Mouse (Mus musculus) liver, embryonic 14.5 days (tissue): ENCODE data around the gene Tunar. TPM values are rescaled to one million over a fixed set of nuclear protein-coding genes. Genes with fewer than 3 reads are reported as not detected.

ENCODE experiments used
- ATAC-seq: fragments of 200-750 bp; cut with Nextera tagmentation; 2 replicates; pipeline ENCODE4 v1.8.0; 2017; ENCODE audit warnings: moderate number of reproducible peaks, mild to moderate bottlenecking, moderate library complexity; ENCODE audit not compliant: insufficient read depth
- DNase-seq, 3 experiments: peaks; one replicate each; pipeline ENCODE4 v3.0.0-alpha.2; 2012 to 2013; ENCODE audit warnings: low read depth in 3 of 3, low spot score in 3 of 3
- H3K27ac ChIP-seq: fragments of 300-500 bp; sonication (generic); 2 replicates; pipeline ENCODE4 v1.5.1; 2014; ENCODE audit warnings: moderate library complexity, mild to moderate bottlenecking, control low read depth, inconsistent platforms
- H3K27me3 ChIP-seq: fragments of 300-500 bp; sonication (generic); 2 replicates; pipeline ENCODE4 v1.6.1; 2014; ENCODE audit warnings: mild to moderate bottlenecking, low read length, moderate library complexity; ENCODE audit not compliant: control insufficient read depth, insufficient read depth
- H3K36me3 ChIP-seq: fragments of 300-500 bp; sonication (generic); replicated peaks from 2 replicates; pipeline ENCODE4 v1.6.1; 2014; ENCODE audit warnings: low read depth; ENCODE audit not compliant: control insufficient read depth, insufficient read depth
- H3K4me1 ChIP-seq, 2 experiments: fragments of 200-500 bp in 1 of 2; fragments of 300-500 bp in 1 of 2; sonication (generic) in 1 of 2; replicated peaks; 2 replicates each; pipeline ENCODE4 v1.6.1; 2012 to 2014; ENCODE audit warnings: antibody characterized with exemption in 1 of 2, inconsistent platforms in 1 of 2, low read length in 1 of 2; ENCODE audit not compliant: control insufficient read depth in 2 of 2, insufficient read depth in 2 of 2
- H3K4me2 ChIP-seq: fragments of 300-500 bp; sonication (generic); 2 replicates; pipeline ENCODE4 v1.6.1; 2014; ENCODE audit warnings: low read depth, mild to moderate bottlenecking, control low read depth, moderate library complexity
- H3K4me3 ChIP-seq, 2 experiments: fragments of 200-500 bp in 1 of 2; fragments of 300-500 bp in 1 of 2; sonication (generic) in 1 of 2; 2 replicates each; pipeline ENCODE4 v1.5.1; 2012 to 2014; ENCODE audit warnings: low read depth in 2 of 2, low read length in 2 of 2, mild to moderate bottlenecking in 2 of 2, control low read depth in 1 of 2, inconsistent platforms in 1 of 2, moderate library complexity in 1 of 2; ENCODE audit not compliant: insufficient read depth in 1 of 2
- H3K9ac ChIP-seq: fragments of 300-500 bp; sonication (generic); replicated peaks from 2 replicates; pipeline ENCODE4 v1.6.1; 2014; ENCODE audit warnings: mild to moderate bottlenecking, control low read depth, moderate library complexity
- H3K9me3 ChIP-seq: fragments of 300-500 bp; sonication (generic); 2 replicates; pipeline ENCODE4 v1.6.1; 2016; ENCODE audit warnings: low read length, mixed read lengths; ENCODE audit not compliant: control insufficient read depth
- CTCF ChIP-seq: IDR thresholded peaks from 2 replicates; pipeline ENCODE4 v1.5.1; 2016; ENCODE audit warnings: antibody characterized with exemption, low read depth, control low read depth
- EP300 ChIP-seq: IDR thresholded peaks from 2 replicates; pipeline ENCODE4 v1.6.1; 2016; ENCODE audit warnings: antibody characterized with exemption, low read depth
- WGBS: fragments of 180-500 bp; shearing (Covaris S2); extraction: QIAGEN DNeasy Blood & Tissue Kit; methylation state at CpG from one replicate; pipeline ENCODE4 v1.1.7; 2014; ENCODE audit not compliant: insufficient replicate concordance; 5-methylcytosine and 5-hydroxymethylcytosine counted together
- polyA plus RNA-seq, 2 experiments: library from polyadenylated mRNA; depleted of rRNA in 1 of 2; stranded (reverse) in 1 of 2; unstranded in 1 of 2; fragments of >200 nt; fragmentation: Nextera tagmentation in 1 of 2; extraction: Ambion mirVana in 1 of 2; gene quantifications; 2 replicates each; pipeline versions ENCODE4 v1.2.1 to v1.2.3; 2012 to 2014

Gene Tunar
- polyA plus RNA-seq, 2 experiments = not detected

DNA sequence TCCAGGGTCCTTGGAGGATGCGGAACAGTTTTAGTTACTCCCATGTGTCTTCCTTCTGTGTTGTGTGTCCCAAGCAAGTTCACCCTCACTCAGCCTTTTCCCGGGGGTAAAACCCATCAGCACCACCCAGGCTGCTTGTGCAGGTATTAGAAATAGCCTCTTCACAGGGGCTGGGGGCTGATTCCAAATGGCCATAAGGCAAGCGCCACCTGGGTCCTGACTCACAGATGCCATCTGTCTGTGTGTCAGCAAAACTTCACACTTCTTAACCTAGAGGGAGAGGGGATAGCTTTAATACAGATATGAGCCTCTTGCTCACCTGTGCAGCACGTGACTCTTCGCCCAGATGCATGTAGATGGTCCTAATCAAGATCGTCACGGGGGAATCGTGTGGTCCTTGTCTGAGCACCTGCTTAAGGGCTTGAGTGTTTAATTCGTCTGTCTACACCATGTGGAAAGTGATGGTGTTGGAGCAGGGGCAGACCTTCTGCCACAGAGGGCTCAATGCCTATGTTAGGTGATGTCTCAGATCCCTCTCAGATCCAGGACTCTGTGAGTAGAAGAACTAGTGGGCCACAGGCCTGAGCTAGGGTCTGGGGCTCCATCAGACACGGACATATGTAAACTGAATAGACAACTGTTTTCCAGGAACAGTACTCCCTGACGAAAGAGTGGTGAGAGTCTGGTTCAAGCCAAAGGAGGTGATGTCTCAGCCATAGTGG, 4.7 kb downstream of the Tunar start:
- H3K4me1 ChIP-seq = 0 out of 4 replicates have a peak, but pooled peaks cover 0 to 2% of the 10 kb centered on the region in 2 experiments
- no peaks in the 10 kb centered on the region for H3K9me3 ChIP-seq
- ATAC-seq (no peak), DNase-seq (no peak)
- WGBS = 61% methylated on average over 11 of the region's 11 CpGs
- no peaks in the 10 kb centered on the region for H3K36me3 ChIP-seq
- H3K27ac ChIP-seq = no peak overlapping the region
- no peak for TF ChIP-seq CTCF
- no peak for TF ChIP-seq EP300
- H3K4me3 ChIP-seq = no peak overlapping the region
- H3K27me3 ChIP-seq = peaks cover 21% of the 10 kb centered on the region
- H3K9ac ChIP-seq = no peak overlapping the region
- H3K4me2 ChIP-seq = no peak overlapping the region

DNA sequence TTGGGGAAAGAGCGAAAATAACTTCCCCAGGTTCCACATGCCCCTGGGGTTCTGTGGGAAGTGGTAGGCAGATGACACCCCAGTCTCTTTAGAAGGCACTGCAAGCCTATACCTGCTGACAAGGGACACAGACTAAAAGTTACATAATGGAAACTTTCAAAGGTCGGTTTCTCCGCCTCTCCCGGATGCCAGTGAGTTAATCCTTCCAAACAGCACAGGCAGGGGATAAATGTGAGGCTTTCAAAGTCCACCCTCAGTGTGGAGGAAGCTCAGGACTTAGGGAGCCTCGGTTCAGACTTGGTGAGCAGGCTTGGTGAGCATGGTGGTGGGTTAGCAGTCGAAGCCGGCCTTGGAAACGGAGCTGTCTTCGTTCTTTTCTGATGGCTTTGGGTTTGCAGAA, 7.9 kb downstream of the Tunar start:
- TF ChIP-seq CTCF = no peak
- ATAC-seq = no peak
- Histone ChIP-seq H3K9me3 (no peaks in the 10 kb centered on the region), H3K4me3 (no peak overlapping the region), H3K4me1 (0 out of 4 replicates have a peak, but pooled peaks cover 0 to 2% of the 10 kb centered on the region in 2 experiments), H3K4me2 (no peak overlapping the region), H3K27ac (no peak overlapping the region), H3K27me3 (peaks cover 12% of the 10 kb centered on the region), H3K36me3 (no peaks in the 10 kb centered on the region), H3K9ac (no peak overlapping the region)
- 39% methylated on average over 9 of the region's 9 CpGs for WGBS
- no peak for DNase-seq

- WGBS = 58% methylated on average over 7 of the region's 7 CpGs
- Histone ChIP-seq H3K4me3 (no peak overlapping the region), H3K9me3 (no peaks in the 10 kb centered on the region), H3K27me3 (no peaks in the 10 kb centered on the region), H3K27ac (no peak overlapping the region), H3K9ac (no peak overlapping the region), H3K4me2 (no peak overlapping the region), H3K36me3 (no peaks in the 10 kb centered on the region), H3K4me1 (0 out of 4 replicates have a peak, but pooled peaks cover 0 to 2% of the 10 kb centered on the region in 2 experiments)
- no peak for TF ChIP-seq EP300
- TF ChIP-seq CTCF = no peak
- no peak for ATAC-seq
- no peak for DNase-seq
These were observed 10.8 kb downstream of the Tunar start for GRCm38 (mm10) chr12:105344460-105344859.

DNA sequence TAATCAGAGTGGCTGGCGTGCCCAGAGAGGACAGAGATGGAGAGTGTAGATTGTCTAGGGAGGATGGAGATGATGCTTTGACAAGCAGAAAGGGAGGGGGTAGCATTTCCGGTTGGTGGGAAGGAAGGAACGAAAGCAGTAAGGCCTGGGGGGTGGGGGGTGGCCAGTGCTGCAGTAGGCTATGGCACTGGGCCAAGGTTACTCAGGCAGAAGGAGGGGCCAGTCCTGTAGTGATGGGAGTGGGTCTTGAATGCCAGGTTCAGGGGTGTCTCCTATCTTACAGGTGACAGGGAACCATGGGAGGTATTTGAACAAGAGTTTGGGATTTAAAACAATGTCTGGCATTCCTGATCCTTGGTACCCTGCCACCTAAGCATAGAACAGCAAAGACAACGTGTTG, 13.2 kb downstream of the Tunar start:
- Histone ChIP-seq H3K36me3 (no peaks in the 10 kb centered on the region), H3K4me3 (no peak overlapping the region), H3K4me1 (no peaks in the 10 kb centered on the region), H3K4me2 (no peak overlapping the region), H3K27me3 (no peaks in the 10 kb centered on the region), H3K9ac (no peak overlapping the region), H3K9me3 (no peaks in the 10 kb centered on the region), H3K27ac (no peak overlapping the region)
- TF ChIP-seq CTCF = no peak
- no peak for TF ChIP-seq EP300
- 42% methylated on average over 4 of the region's 4 CpGs for WGBS
- DNase-seq (no peak), ATAC-seq (no peak)

DNA sequence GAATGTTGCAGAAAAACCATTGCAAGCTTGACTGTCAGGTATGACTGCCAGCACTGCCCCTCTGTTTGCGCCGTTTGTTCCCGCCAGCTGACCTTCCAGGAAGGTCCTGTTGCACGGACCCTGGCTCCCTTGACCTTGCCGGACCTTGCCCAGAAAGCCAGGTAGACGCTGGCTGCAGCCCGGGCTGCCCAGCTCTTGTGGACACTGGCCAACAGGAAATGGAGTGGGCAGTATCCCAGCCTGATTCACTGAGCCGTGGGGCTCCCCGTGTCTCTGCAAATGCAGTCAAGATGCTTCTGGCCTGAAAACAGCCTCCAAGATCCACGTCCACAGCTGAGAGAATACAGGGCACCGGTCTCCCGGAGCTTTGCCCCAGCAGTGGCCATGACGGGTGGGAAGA, 13.6 kb downstream of the Tunar start:
- WGBS = 63% methylated on average over 13 of the region's 13 CpGs
- no peak for DNase-seq
- no peaks in the 10 kb centered on the region for H3K9me3 ChIP-seq
- no peaks in the 10 kb centered on the region for H3K36me3 ChIP-seq
- TF ChIP-seq CTCF (no peak), EP300 (no peak)
- H3K27ac ChIP-seq = no peak overlapping the region
- no peak overlapping the region for H3K4me2 ChIP-seq
- H3K27me3 ChIP-seq = no peaks in the 10 kb centered on the region
- H3K9ac ChIP-seq = no peak overlapping the region
- ATAC-seq = no peak
- H3K4me3 ChIP-seq = no peak overlapping the region
- no peaks in the 10 kb centered on the region for H3K4me1 ChIP-seq
